Mouse (Mus musculus) spleen, postnatal 4 days (tissue): Measurements from ENCODE around the gene Trio.

ENCODE experiments used
- DNase-seq, 2 experiments: peaks; one replicate each; pipeline ENCODE4 v3.0.0; 2022; ENCODE audit warnings: low spot score in 2 of 2

Gene Trio

DNA sequence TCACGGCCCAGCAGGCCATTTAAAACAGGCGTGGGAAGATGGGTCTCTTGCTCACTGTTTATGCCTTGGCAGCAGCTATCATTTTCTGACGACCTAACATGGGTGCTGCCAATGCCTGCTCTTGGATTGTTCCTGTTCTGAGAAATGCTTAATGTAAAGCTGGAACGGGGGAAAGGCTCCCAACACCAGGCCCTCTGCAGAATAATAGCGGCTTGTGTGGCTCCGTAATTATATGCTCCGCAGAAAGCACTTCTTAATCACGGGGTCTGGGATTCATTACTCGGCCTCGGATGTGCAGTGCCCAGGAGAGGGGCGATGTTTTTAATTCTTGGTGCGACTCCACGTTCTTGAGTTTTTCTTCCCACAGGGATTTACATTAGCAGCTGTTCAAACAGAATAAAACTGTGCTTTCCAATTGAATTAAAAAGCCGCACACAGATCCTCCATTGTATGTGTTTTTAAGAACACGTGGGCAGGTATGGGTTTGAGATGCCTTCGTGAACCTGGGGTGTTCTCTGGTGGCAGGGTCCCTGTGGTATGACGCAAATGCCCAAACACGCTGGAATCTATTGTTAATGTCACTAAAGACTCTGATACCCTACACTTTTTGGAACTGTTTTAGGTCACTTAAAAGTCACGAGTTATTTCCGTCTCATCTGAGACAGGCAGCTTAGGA, 228.0 kb downstream of the Trio start:
- DNase-seq = no peak

GRCm38 (mm10) chr15:27796868-27797222, 228.8 kb downstream of the Trio start:
- no peak for DNase-seq

GRCm38 (mm10) chr15:27795942-27796867, 229.4 kb downstream of the Trio start:
- DNase-seq = no peak

GRCm38 (mm10) chr15:27793284-27793683, 232.4 kb downstream of the Trio start:
- no peak for DNase-seq

- DNase-seq = no peak
These were observed 233.2 kb downstream of the Trio start for GRCm38 (mm10) chr15:27792473-27792872.

DNA sequence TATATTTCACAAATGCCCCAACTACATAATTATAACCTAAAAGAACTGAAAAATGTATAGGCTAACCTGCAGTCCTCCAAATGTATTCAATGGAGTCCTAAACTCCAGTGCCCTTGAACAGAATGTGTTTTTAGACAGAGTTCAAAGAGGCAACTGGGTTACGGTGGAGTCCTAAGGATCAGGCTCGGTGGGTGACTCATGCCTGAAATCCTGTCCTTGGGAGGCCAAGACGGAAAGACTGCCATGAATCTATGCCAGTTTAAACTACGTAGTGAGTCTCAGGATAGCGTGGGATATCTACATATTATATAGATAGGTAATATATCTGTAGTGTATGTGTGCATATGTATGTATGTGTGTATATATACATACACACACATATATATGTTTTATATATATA, 234.5 kb downstream of the Trio start:
- DNase-seq = no peak

GRCm38 (mm10) chr15:27790699-27791098, 234.9 kb downstream of the Trio start:
- no peak for DNase-seq

- no peak for DNase-seq
These were observed 236.3 kb downstream of the Trio start for GRCm38 (mm10) chr15:27789325-27789724.

DNA sequence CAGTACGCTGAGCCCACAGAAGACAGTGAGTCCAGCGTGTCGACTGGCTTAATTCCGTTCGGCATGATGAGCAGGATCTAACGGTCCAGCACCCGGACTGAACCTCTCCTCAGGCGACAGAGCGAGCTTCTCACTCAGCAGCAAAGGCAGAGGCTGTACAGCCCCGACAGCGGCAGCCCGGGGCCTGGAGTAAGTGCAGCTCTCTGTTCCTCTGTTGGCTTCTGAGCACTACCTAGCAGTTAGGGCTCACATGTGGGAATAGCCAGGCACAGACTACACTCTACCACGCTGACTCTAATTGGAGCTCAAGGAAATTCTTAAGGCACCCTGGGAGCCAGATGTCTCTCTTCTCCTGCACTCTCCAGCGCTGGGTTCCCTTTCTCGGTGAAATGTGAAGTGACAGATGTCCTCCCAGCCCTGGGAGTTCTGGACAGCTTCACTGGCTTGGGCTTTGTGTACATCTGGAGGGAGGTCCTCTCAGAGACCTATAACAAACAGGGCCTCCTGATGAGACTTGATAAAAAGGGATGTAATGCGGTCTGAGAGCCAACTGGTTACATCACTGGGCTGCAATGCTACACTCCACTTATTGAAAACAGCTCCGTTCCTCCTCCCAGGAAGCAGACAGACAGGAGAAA, 237.4 kb downstream of the Trio start:
- no peak for DNase-seq

GRCm38 (mm10) chr15:27787151-27787550, 238.5 kb downstream of the Trio start:
- no peak for DNase-seq

DNA sequence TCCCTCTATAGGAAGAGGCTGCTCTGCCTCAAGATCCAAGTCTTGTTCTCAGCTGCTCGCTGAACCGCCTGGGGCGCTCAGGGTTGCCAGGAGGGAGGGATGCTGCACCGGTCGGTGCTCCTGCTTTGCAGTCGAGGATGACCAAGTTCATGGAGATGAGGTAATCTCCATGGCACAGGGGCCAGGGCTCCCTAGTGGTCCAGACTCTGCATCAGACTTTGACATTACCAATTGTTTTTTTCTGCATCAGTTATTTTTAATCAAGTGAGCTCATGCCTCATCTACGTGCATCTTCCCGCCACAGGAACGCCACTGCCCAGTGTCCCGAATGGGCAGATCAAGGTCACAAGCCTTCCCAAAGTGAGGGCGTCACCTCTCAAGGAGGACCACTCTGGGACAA, 239.2 kb downstream of the Trio start:
- DNase-seq = no peak

DNA sequence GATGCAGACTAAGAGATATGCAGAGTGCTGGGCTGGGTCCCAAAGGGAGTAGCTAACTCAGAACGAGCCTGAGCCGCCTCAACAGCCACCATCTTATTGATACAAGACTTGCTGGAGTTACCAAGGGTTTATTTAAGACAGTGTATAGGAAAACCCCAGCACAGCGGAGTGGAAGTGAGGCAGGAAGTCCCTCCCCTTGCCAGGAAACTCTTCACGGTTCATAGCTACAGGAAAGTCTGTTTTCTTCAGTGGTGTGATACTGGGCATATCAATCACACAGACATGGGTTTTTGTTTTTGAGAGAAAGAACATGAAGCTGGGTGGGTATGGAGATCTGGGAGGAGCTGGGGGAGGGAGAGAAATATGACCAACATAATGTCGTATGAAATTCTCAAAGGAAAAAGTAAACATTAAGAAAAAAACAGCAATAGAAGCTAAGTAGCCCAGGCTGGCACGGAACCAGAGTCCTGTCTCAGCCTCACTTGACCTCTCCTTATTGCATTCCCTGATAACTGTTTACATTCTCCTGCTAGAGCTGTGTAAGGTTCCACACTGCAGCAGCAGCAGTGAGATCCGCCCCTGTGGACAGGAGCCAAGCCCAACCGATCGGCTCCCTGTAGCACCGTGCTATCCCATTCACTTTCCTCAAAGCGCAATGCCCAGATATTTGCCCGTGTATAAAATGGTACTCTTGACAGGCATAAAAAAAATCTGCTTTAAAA, 240.2 kb downstream of the Trio start:
- no peak for DNase-seq

DNA sequence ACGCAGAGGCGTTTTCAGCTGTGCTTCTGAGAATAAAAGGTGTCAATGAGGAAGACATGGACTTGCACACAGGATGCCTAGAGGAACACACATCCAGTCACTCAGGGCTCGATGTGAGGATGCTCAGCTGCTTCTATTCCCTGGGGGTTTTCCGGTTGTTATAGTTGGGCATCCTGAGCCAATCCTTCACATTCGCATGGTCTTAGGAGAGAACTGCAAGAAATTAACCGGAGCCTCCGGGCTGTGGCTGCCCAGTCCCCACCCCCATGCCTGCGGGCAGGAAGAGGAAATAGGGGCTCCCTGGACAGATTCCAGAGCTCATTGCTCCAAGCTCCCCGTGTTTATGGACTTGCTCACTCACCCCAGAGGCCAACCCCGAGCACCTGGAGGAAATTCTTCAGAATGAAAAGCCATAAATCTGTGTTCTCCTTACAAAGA, 241.5 kb downstream of the Trio start:
- no peak for DNase-seq

GRCm38 (mm10) chr15:27783541-27784125, 242.0 kb downstream of the Trio start:
- peak in 1 of 2 experiments; percentile 38 for DNase-seq

- DNase-seq = no peak
These were observed 242.6 kb downstream of the Trio start for GRCm38 (mm10) chr15:27783092-27783491.

DNA sequence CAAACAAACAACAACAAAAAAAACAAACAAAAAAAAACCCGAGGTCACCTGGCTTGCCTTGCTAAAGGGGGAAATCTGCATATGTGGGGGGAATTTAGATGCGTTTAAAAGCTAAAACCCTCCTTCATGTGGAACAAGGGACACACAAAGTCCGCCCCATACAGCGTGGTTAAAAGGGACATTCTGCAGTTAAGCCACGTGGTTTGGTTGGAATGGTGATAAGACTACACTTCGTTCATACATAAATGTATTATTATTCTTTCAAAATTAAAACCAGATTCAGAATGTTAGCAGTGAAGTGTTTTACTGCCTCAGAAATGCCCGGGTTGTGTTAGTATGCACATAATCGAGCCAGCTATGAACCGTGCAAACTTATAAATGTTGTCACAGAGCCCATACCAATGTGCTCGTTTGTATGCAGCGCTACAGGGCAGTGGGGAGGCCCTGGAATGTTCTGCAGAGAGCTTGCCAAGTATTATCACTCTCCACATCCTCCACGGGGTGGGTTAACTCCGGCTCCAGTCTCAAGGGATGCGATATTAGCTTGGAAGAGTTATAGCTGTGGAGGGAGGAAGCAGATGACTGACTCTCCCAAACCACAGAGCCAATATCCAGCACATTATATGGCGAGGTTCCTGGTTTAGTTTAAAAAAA, 243.1 kb downstream of the Trio start:
- DNase-seq = no peak

GRCm38 (mm10) chr15:27779827-27780226, 245.8 kb downstream of the Trio start:
- no peak for DNase-seq

GRCm38 (mm10) chr15:27779398-27779797, 246.2 kb downstream of the Trio start:
- DNase-seq = no peak

- DNase-seq = no peak
These were observed 247.4 kb downstream of the Trio start for GRCm38 (mm10) chr15:27778256-27778655.

GRCm38 (mm10) chr15:27777455-27778190, 248.0 kb downstream of the Trio start:
- no peak for DNase-seq
